Mouse (Mus musculus) lung, adult 2 months (tissue): ENCODE results near the gene Ppp1r12b.

Source experiments
- CTCF ChIP-seq: fragments of 200-500 bp; IDR thresholded peaks from 2 replicates; pipeline ENCODE4 v1.5.1; 2011; ENCODE audit warnings: mild to moderate bottlenecking, low read length, control low read depth; ENCODE audit not compliant: insufficient read depth
- POLR2A ChIP-seq: fragments of 200-500 bp; IDR thresholded peaks from 2 replicates; pipeline ENCODE4 v1.6.1; 2011; ENCODE audit warnings: low read depth, mild to moderate bottlenecking, control low read depth, low read length, borderline replicate concordance; ENCODE audit errors: extremely low read depth

GRCm38 (mm10) chr1:134757230-134757629 is 198.5 kb downstream of the Ppp1r12b start:
- no peak for TF ChIP-seq CTCF
- no peak for TF ChIP-seq POLR2A
